Mouse (Mus musculus) forebrain, embryonic 12.5 days (tissue): ENCODE measurements around the gene Htr6. TPM values are rescaled to one million over a fixed set of nuclear protein-coding genes. Genes with fewer than 3 reads are reported as not detected.

Experiments
- ATAC-seq: fragments of 200-750 bp; cut with Nextera tagmentation; 2 replicates; pipeline ENCODE4 v1.8.0; 2017; ENCODE audit warnings: moderate TSS enrichment; ENCODE audit not compliant: low FRiP score
- H3K27ac ChIP-seq: fragments of 300-500 bp; sonication (generic); 2 replicates; pipeline ENCODE4 v1.5.1; 2016; ENCODE audit warnings: mild to moderate bottlenecking
- H3K27me3 ChIP-seq: fragments of 300-500 bp; sonication (generic); 2 replicates; pipeline ENCODE4 v1.6.1; 2016; ENCODE audit warnings: mild to moderate bottlenecking
- H3K36me3 ChIP-seq: fragments of 300-500 bp; sonication (generic); replicated peaks from 2 replicates; pipeline ENCODE4 v1.6.1; 2016; ENCODE audit warnings: mild to moderate bottlenecking
- H3K4me1 ChIP-seq: fragments of 300-500 bp; sonication (generic); 2 replicates; pipeline ENCODE4 v1.6.1; 2016
- H3K4me2 ChIP-seq: fragments of 300-500 bp; sonication (generic); 2 replicates; pipeline ENCODE4 v1.6.1; 2016; ENCODE audit warnings: mild to moderate bottlenecking, moderate library complexity
- H3K4me3 ChIP-seq: fragments of 300-500 bp; sonication (generic); replicated peaks from 2 replicates; pipeline ENCODE4 v1.5.1; 2016; ENCODE audit warnings: mild to moderate bottlenecking
- H3K9ac ChIP-seq: fragments of 300-500 bp; sonication (generic); 2 replicates; pipeline ENCODE4 v1.6.1; 2016; ENCODE audit warnings: mild to moderate bottlenecking
- H3K9me3 ChIP-seq: fragments of 300-500 bp; sonication (generic); 2 replicates; pipeline ENCODE4 v1.6.1; 2016
- WGBS: fragments of 180-500 bp; shearing (Covaris S2); methylation state at CpG from one replicate; pipeline ENCODE4 v1.1.7; 2016; 5-methylcytosine and 5-hydroxymethylcytosine counted together
- polyA plus RNA-seq: library from polyadenylated mRNA; unstranded; fragments of >200 nt; fragmentation: Nextera tagmentation; extraction: Ambion mirVana; gene quantifications from 2 replicates; pipeline ENCODE4 v1.2.1, GENCODE M21; 2016

Gene Htr6
- polyA plus RNA-seq, 1 experiment from 2014 or later = 0.18 TPM

- peaks cover 22% of the 10 kb centered on the region for H3K36me3 ChIP-seq
- WGBS = 93% methylated on average over 8 of the region's 8 CpGs
- no peaks in the 10 kb centered on the region for H3K9me3 ChIP-seq
- H3K27ac ChIP-seq = no peak overlapping the region
- no peaks in the 10 kb centered on the region for H3K4me1 ChIP-seq
- H3K4me2 ChIP-seq = no peak overlapping the region
- ATAC-seq = no peak
- no peak overlapping the region for H3K4me3 ChIP-seq
- peaks cover 5% of the 10 kb centered on the region; the same call in 1 of the 2 replicates for H3K27me3 ChIP-seq
- H3K9ac ChIP-seq = no peak overlapping the region
These were observed 25.0 kb upstream of the Htr6 start for GRCm38 (mm10) chr4:139100326-139100725.

GRCm38 (mm10) chr4:139096201-139096600, 20.8 kb upstream of the Htr6 start:
- 81% methylated on average over 5 of the region's 5 CpGs for WGBS
- peaks cover 46% of the 10 kb centered on the region for H3K27me3 ChIP-seq
- no peak overlapping the region for H3K9ac ChIP-seq
- H3K36me3 ChIP-seq = no peaks in the 10 kb centered on the region
- no peak overlapping the region for H3K4me2 ChIP-seq
- no peak overlapping the region for H3K4me3 ChIP-seq
- no peaks in the 10 kb centered on the region for H3K9me3 ChIP-seq
- no peak for ATAC-seq
- peaks cover 22% of the 10 kb centered on the region for H3K4me1 ChIP-seq
- H3K27ac ChIP-seq = no peak overlapping the region

- ATAC-seq = no peak
- Histone ChIP-seq H3K27ac (no peak overlapping the region), H3K36me3 (no peaks in the 10 kb centered on the region), H3K27me3 (peaks cover 54% of the 10 kb centered on the region), H3K9ac (no peak overlapping the region), H3K4me2 (no peak overlapping the region), H3K4me1 (peaks cover 28% of the 10 kb centered on the region), H3K9me3 (no peaks in the 10 kb centered on the region), H3K4me3 (no peak overlapping the region)
- WGBS = 39% methylated on average over 1 of the region's 1 CpGs
These were observed 20.0 kb upstream of the Htr6 start for GRCm38 (mm10) chr4:139095406-139095805.

- Histone ChIP-seq H3K9me3 (no peaks in the 10 kb centered on the region), H3K27ac (no peak overlapping the region), H3K4me2 (peak overlapping the region; percentile 89), H3K36me3 (no peaks in the 10 kb centered on the region), H3K9ac (peak overlapping the region; percentile 55; the same call in 1 of the 2 replicates), H3K4me3 (peak overlapping the region; percentile 55), H3K4me1 (peaks cover 28% of the 10 kb centered on the region), H3K27me3 (peaks cover 74% of the 10 kb centered on the region)
- ATAC-seq = no peak
- WGBS = 23% methylated on average over 13 of the region's 13 CpGs
These were observed 17.8 kb upstream of the Htr6 start for GRCm38 (mm10) chr4:139093196-139093530.

- Histone ChIP-seq H3K4me3 (peak within 1 kb of the TSS; percentile 55), H3K36me3 (no peaks in the 10 kb centered on the region), H3K9ac (peak within 1 kb of the TSS; percentile 55), H3K4me1 (peaks cover 28% of the 10 kb centered on the region), H3K9me3 (no peaks in the 10 kb centered on the region), H3K27me3 (peaks cover 78% of the 10 kb centered on the region), H3K27ac (0 out of 2 replicates have a peak within 1 kb of the TSS, but pooled peaks have one; percentile 27), H3K4me2 (peak within 1 kb of the TSS; percentile 89)
- ATAC-seq = no peak
- under 1% methylated on average over 73 of the region's 105 CpGs for WGBS
These were observed 17.2 kb upstream of the Htr6 start, which contains the start of gene Nbl1 for GRCm38 (mm10) chr4:139092356-139093195. Gene Nbl1, minus strand, starts transcription at chr4:139092993.

- 4% methylated on average over 28 of the region's 28 CpGs for WGBS
- Histone ChIP-seq H3K36me3 (no peaks in the 10 kb centered on the region), H3K4me2 (peak overlapping the region; percentile 89), H3K27ac (0 out of 2 replicates have a peak overlapping the region, but pooled peaks have one; percentile 27), H3K9me3 (no peaks in the 10 kb centered on the region), H3K9ac (peak overlapping the region; percentile 55), H3K4me3 (peak overlapping the region; percentile 55), H3K4me1 (peaks cover 28% of the 10 kb centered on the region), H3K27me3 (peaks cover 78% of the 10 kb centered on the region)
- 0 out of 2 replicates have a peak, but pooled peaks have one; percentile 39 for ATAC-seq
These were observed 16.3 kb upstream of the Htr6 start for GRCm38 (mm10) chr4:139091478-139092355.

- no peak overlapping the region for H3K4me3 ChIP-seq
- no peaks in the 10 kb centered on the region for H3K36me3 ChIP-seq
- no peak overlapping the region for H3K27ac ChIP-seq
- H3K27me3 ChIP-seq = peaks cover 78% of the 10 kb centered on the region
- no peaks in the 10 kb centered on the region for H3K9me3 ChIP-seq
- H3K9ac ChIP-seq = no peak overlapping the region
- 49% methylated on average over 7 of the region's 7 CpGs for WGBS
- peaks cover 28% of the 10 kb centered on the region for H3K4me1 ChIP-seq
- ATAC-seq = no peak
- peak overlapping the region; percentile 89; the same call in 1 of the 2 replicates for H3K4me2 ChIP-seq
These were observed 15.7 kb upstream of the Htr6 start for GRCm38 (mm10) chr4:139091066-139091465.

- no peaks in the 10 kb centered on the region for H3K36me3 ChIP-seq
- H3K27me3 ChIP-seq = peaks cover 75% of the 10 kb centered on the region
- H3K9ac ChIP-seq = no peak overlapping the region
- H3K4me3 ChIP-seq = no peak overlapping the region
- H3K4me1 ChIP-seq = peaks cover 28% of the 10 kb centered on the region
- no peaks in the 10 kb centered on the region for H3K9me3 ChIP-seq
- no peak overlapping the region for H3K4me2 ChIP-seq
- 72% methylated on average over 15 of the region's 15 CpGs for WGBS
- no peak overlapping the region for H3K27ac ChIP-seq
- ATAC-seq = no peak
These were observed 15.1 kb upstream of the Htr6 start for GRCm38 (mm10) chr4:139090303-139090940.

GRCm38 (mm10) chr4:139088982-139089671, 13.8 kb upstream of the Htr6 start:
- H3K4me3 ChIP-seq = no peak overlapping the region
- 60% methylated on average over 9 of the region's 9 CpGs for WGBS
- no peak overlapping the region for H3K9ac ChIP-seq
- H3K27me3 ChIP-seq = peaks cover 75% of the 10 kb centered on the region
- no peak overlapping the region for H3K4me2 ChIP-seq
- H3K27ac ChIP-seq = no peak overlapping the region
- no peaks in the 10 kb centered on the region for H3K36me3 ChIP-seq
- H3K9me3 ChIP-seq = no peaks in the 10 kb centered on the region
- H3K4me1 ChIP-seq = peaks cover 28% of the 10 kb centered on the region
- no peak for ATAC-seq

- Histone ChIP-seq H3K36me3 (no peaks in the 10 kb centered on the region), H3K9ac (no peak overlapping the region), H3K27ac (no peak overlapping the region), H3K4me3 (no peak overlapping the region), H3K4me2 (no peak overlapping the region), H3K27me3 (peaks cover 54% of the 10 kb centered on the region), H3K4me1 (peaks cover 31% of the 10 kb centered on the region), H3K9me3 (no peaks in the 10 kb centered on the region)
- 70% methylated on average over 4 of the region's 4 CpGs for WGBS
- no peak for ATAC-seq
These were observed 11.6 kb upstream of the Htr6 start for GRCm38 (mm10) chr4:139086984-139087383.

GRCm38 (mm10) chr4:139086037-139086436, 10.7 kb upstream of the Htr6 start:
- Histone ChIP-seq H3K9ac (no peak overlapping the region), H3K9me3 (no peaks in the 10 kb centered on the region), H3K36me3 (no peaks in the 10 kb centered on the region), H3K4me1 (peaks cover 22% of the 10 kb centered on the region), H3K27ac (no peak overlapping the region), H3K4me3 (no peak overlapping the region), H3K4me2 (no peak overlapping the region), H3K27me3 (peaks cover 45% of the 10 kb centered on the region)
- no peak for ATAC-seq
- WGBS = 24% methylated on average over 5 of the region's 5 CpGs
